Mouse (Mus musculus): Measurements from ENCODE around the gene Gm49383. TPM values are rescaled to one million over a fixed set of nuclear protein-coding genes. Genes with fewer than 3 reads are reported as not detected.

The Gm49383 gene
- total RNA-seq (2021), result 1 to 10 TPM; 4.0 to 7.1 TPM
- long read RNA-seq, experiment 1, partial matches to known transcripts, result 0 of 1 reads
- long read RNA-seq, experiment 1, other reads (novel, unspliced or antisense), result 1 of 1 reads
- long read RNA-seq, experiment 2, result 0 reads

DNA sequence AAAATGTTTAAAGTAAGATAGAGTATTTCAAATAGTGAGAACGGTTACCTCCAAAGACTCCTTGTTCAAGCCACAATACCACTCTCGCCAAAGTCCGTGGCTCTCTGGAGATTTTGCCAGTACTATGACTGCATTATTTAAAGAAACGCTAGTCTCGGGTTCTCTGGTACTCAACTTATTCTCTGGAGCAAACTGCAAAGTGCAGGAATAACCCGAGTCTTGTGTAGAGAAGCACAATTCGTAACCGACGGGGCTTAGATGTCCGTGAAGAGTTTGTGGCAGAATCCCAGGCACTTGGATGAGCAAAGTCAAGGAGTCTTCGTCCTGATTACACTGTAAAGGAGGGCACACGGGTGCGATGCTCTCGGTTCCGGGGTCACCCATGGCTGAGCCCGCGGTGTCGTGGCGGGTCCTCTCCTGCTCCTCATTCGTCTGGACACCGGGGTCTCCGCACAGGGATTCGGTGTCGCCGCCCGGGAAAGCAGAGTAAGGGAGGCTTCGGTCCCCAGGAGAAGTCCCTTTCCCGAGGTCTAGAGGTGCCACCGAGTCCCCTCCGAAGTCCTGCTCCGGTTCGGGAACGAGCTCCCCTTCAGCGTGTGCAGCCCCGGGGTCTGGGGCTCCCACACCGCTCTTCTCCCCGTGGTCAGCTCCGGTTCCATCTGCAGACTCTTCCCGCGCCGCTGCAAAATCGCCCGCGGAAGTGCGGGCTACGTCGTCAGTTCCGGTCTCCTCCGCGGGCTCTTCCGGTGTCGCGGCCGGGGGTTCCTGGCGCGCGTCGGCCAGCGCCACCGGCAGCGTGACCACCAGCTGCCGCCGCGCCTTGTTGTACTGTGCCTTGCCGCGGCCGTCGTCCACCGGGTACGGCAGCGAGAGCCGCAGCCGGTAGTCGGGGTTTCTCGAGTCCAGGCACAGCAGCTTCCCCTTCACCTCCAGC, at the start of gene Gm49383:
Gene Gm49383 (minus strand): TSS at position 661 of the 934 bp plus-strand sequence.
- DNase-seq (ENCODE audit: low spot score in 2 of 2), result peak; percentile 64 to 66

DNA sequence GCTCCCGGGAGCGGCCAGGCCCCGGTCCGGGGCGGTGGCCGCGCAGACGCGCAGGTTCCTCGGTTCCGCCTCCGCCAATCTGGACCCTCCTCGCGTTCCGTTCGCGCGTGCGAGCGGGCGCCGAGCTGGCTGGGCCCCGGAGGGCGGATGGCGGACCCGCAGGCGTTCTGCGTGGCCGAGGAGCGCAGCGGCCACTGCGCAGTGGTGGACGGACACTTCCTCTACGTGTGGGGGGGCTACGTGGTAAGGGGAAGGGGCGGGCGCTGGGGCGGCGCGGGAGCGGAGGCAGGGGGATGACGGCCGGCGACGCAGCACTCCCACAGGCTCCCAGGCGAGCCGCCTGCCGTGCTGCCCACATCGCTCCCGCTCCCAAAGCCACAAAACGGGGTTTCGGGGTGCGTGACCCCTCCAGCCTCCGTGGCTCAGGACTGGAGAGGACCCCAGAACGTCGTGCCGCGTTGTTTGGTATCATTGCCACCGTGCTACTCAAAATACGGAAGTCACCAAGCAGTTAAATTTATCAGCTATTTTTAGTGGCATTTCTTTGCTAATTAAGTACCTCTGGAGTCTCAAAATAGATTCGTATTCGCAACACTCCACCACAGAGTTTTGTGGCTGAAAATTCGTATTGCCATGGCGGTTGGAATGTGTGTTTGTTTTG, 45.0 kb upstream of the Gm49383 start:
- DNase-seq (ENCODE audit: low spot score in 2 of 2), result peak; percentile 69 to 71

DNA sequence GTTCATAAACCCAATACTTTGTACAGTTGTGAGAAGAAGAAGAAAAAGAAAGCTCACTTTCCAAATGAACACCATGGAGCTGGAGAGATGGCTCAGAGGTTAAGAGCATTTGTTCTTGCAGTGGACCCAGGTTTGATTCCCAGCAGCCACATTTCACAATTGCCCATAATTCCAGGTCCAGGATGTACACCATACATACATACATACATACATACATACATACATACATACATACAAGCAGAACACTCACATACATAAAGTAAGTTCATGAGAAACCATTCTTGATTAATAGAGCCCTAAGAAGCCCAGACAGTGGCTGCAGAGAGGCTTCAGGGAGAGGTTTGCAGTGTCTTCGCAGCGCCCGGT, 44.5 kb upstream of the Gm49383 start:
- no peak for DNase-seq (ENCODE audit: low spot score in 2 of 2)

DNA sequence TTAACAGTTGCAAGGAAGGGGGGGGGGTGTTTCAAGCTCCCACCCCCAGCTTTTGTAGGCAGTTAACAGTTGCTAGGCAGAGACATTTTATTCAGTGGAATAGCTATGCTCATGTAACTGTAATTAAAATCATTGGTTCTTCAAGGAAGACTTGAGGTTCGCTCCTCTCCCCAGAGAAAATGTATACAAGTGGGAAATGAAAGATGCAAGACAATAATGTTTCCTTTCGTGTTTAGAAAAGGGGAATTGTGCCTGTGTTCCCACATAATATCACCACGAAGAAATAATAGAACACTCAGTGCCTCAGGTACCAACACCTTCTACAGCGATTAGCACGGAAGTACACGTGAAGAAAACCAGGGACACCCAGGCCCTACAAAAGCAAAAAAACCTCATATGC, 44.0 kb upstream of the Gm49383 start, which contains the start of gene Klhdc1:
Gene Klhdc1 (plus strand): TSS at position 301 of the 400 bp plus-strand sequence.
- no peak for DNase-seq (ENCODE audit: low spot score in 2 of 2)

GRCm38 (mm10) chr12:69238284-69238683, 41.4 kb upstream of the Gm49383 start:
- DNase-seq (ENCODE audit: low spot score in 2 of 2), result no peak

- no peak for DNase-seq (ENCODE audit: low spot score in 2 of 2)
Observed at GRCm38 (mm10) chr12:69235782-69236181, 38.9 kb upstream of the Gm49383 start.

GRCm38 (mm10) chr12:69229251-69229650, 32.3 kb upstream of the Gm49383 start:
- DNase-seq (ENCODE audit: low spot score in 2 of 2), result no peak

DNA sequence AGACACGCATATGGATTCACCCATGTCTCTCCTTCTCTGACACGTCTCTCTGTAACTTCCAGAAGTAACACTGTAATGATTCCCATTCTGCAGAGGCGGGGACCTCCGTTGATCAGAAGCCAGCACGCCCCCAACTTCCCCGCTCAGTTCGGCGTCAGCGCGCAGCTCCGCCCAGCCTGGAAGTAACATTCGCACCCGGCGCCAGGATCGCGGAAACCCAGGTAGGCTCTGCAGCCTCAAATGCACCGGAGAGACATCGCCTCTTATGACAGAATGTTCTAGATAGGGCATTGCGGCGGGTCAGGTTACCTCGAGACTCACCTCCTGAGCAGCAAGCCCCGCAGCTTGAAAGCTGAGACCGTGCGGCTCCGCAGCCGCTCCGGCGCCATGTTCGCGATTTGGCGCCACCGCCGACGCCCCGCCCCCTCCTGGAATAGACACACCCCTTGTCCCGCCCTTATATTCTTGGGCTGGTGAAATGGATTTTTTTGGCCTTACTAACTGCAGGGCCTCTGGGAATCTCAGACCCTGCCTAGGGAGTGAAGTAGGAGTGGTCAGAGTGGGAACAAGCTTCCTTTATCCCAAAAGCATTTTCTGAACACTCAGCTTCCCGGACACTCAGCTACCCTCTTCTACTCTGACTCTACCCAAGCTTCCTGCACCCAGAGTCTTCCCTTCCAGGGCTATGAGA, 31.0 kb upstream of the Gm49383 start, which contains the start of gene Pole2:
Gene Pole2 (minus strand): TSS at position 420 of the 691 bp plus-strand sequence.
- peak; percentile 81 to 87 for DNase-seq (ENCODE audit: low spot score in 2 of 2)

- no peak for DNase-seq (ENCODE audit: low spot score in 2 of 2)
Observed at GRCm38 (mm10) chr12:69220613-69221277, 23.8 kb upstream of the Gm49383 start.

GRCm38 (mm10) chr12:69216587-69216986, 19.7 kb upstream of the Gm49383 start:
- no peak for DNase-seq (ENCODE audit: low spot score in 2 of 2)

DNA sequence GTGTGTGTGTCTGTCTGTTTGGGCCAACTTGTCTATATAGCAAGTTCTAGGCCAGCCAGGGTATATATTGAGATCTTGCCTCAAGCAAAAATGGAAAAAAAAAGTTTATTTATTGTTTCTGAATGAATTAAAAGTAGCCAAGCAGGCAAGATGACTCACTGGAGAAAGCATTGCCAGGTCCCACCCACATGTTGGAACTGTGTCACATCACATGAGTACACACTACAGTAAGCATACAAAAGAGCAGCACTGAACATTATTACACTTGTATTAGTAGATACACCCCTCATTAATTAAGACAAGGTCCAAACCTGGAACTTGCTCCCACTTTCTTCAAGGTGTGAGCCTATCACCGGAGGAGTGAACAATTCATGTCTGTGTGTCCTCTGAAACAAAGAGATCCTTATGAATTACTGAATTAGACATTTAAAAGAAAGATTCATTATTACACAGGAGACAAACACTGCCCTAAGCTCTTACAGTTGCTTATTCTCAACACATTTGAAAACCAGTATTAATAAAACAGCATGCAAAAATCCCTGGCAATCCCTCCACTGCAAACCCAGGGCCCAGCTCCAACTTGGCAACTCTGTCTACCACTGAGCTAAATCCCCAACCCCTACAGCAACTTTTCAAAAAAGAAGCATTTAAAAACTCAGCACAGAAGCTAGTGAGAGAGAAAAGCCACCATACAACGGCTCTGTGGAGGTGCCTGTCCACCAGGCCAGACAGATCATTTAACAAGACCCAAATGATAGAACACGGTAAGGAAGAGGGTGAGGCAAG, 18.3 kb upstream of the Gm49383 start:
- peak; percentile 64 to 77 for DNase-seq (ENCODE audit: low spot score in 2 of 2)

- no peak for DNase-seq (ENCODE audit: low spot score in 2 of 2)
Observed at GRCm38 (mm10) chr12:69214393-69214792, 17.5 kb upstream of the Gm49383 start.

- no peak for DNase-seq (ENCODE audit: low spot score in 2 of 2)
Observed at GRCm38 (mm10) chr12:69213186-69213777, 16.4 kb upstream of the Gm49383 start.

DNA sequence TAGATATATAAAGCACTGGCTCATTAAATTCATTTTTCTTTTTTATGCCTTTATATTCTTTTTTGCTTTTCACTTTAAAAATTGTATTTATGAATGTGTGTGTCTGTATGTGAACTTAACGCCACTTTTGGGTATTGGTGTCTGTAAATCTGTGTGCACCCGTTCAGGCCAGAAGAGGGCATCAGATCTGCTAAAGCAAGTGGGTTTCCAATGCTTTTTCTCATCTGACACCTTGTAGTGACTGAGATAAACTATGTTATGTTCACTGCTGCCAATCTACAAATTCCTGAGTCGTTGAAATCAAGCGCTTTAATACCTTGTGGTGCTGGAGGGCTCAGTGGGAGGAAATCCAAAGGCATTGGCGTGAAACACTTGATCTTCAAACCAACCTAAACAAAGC, 14.2 kb upstream of the Gm49383 start:
- peak in 1 of 2 experiments; percentile 26 for DNase-seq (ENCODE audit: low spot score in 2 of 2)

DNA sequence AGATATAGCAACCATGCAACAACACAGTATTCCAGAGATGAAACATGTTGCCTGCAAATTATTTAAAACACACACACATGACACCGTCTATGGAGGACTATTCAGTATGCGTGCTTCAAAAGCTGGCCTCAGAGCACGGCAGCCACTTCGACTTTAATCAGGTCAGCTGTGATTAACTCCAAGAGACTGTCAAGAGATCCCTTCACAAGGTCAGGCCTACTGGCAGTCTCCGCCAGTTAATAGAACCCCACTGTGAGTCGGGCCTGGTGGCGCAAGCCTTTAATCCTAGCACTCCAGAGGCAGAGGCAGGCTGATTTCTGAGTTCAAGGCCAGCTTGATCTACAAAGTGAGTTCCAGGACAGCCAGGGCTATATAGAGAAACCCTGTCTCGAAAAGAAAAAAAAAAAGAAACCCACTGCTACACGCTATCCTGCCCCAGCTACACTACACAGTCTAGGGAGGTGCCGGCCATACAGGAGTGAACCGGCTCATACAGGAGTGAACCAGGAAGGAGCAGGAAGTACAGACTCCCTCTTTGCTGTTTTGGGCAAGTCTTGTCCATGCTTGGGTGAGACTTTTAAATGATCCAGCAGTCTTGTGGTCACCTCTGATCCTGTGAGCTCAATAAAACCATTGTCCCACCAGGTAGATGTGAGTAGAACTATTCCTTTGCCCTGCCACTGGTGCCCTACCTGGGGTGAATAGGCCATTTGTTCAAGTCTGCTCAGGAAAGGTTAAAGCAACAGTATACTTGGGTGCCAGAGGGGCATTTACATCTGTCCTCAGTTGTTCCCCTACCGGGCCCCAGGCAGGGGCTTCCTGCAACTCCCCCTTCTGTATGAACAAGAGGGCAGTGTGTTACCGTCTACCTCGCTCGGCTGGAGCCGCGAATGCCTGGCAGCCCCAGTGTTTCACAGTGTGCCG, 13.4 kb upstream of the Gm49383 start:
- DNase-seq (ENCODE audit: low spot score in 2 of 2), result no peak

DNA sequence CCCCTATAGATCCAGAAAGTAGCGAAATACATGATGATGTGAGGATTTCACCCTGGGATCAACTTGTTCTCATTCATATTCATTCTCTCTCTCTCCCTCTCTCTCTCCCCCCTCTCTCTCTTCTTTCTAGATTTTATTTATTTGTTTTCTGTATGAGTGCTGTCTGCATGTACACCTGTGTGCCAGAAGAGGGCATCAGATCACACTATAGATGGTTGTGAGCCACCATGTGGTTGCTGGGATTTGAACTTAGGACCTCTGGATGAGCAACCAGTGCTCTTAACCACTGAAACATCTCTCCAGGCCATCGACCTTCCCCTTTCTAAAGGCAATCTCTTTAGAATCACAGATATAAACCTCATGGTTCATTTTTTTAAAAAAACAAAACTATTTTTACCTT, 11.6 kb upstream of the Gm49383 start:
- DNase-seq (ENCODE audit: low spot score in 2 of 2), result no peak

GRCm38 (mm10) chr12:69207926-69208325, 11.0 kb upstream of the Gm49383 start:
- DNase-seq (ENCODE audit: low spot score in 2 of 2), result no peak

- DNase-seq (ENCODE audit: low spot score in 2 of 2), result no peak
Observed at GRCm38 (mm10) chr12:69207396-69207795, 10.5 kb upstream of the Gm49383 start.
